Mouse (Mus musculus) cerebellum, adult 18-20 months (tissue): ENCODE results near the gene Dtl.

Experiments used
- DNase-seq, 2 experiments: peaks; one replicate each; pipeline ENCODE4 v3.0.0; 2021

Dtl gene

DNA sequence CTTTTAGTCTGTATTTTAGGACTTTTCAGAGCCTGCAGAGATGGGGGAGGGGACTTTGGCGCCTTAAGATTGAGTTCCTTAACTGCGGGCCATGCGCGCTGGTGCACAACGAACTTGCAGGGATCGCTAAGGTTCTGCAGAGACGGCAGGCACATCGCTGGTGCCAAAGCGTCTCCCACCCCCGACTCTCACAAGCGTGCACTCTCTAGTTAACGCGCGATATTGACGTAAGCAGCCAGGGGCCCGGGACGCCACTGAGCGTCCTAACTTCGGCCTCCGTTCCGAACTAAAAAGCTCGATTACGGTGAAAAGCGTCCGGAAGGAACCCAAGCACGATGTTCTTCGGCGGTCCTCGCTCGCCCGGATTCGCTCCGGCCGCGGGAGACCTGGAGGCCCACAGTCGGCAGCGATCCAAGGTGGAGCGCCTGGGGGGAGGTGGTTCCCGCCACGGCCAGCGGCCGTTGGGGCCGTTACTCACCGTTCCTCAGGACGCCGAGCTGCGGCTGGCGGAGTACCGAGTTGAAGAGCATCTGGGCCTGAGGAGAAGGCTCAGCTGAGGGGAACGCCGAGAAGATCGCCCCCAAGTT lies 380 bp downstream of the Dtl start:
- no peak for DNase-seq

- no peak for DNase-seq
Observed at GRCm38 (mm10) chr1:191573906-191574639, 1.3 kb downstream of the Dtl start.

GRCm38 (mm10) chr1:191570415-191570814 lies 4.9 kb downstream of the Dtl start:
- DNase-seq = no peak

DNA sequence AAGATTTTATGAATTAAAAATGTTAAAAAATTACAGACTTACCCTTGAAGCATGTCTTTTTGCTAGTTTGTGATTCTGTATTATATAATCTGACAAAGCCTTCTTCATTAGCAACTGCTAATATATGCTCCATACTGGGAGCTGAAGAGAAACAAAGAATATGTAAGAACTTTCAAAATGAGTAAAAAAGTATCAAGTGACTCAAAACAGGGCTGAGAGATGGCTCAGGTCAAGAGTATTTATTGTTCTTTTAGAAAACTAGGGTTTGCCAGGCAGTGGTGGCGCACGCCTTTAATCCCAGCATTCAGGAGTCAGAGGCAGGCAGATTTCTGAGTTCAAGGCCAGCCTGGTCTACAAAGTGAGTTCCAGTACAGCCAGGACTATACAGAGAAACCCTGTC lies 5.7 kb downstream of the Dtl start:
- no peak for DNase-seq

- DNase-seq = no peak
Observed at GRCm38 (mm10) chr1:191567859-191568258, 7.5 kb downstream of the Dtl start.

DNA sequence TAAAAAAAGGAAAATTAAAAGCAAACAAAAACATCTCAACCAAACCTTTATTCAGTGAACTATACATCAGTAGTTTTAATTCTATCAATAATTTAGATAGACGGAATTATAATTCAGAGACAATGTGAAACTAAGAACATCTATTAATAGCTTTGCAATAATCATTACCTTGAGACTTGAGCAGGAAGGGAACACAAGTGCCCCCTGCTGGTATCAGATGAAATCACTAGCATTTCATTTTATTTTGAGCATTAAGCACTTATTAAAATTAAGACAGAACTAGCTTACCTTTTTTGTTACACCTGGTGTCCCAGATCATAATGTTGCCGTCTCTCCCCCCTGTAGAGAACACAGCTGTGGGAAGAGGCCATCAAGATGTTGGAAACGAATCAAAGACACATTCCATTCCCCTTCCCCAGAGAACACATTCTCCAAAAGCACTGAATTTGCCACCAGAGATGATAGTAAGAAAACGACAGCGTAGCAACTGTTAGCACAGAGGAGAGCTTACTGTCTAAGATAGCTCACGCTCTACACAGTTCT lies 12.4 kb downstream of the Dtl start:
- peak; percentile 49 to 66 for DNase-seq

DNA sequence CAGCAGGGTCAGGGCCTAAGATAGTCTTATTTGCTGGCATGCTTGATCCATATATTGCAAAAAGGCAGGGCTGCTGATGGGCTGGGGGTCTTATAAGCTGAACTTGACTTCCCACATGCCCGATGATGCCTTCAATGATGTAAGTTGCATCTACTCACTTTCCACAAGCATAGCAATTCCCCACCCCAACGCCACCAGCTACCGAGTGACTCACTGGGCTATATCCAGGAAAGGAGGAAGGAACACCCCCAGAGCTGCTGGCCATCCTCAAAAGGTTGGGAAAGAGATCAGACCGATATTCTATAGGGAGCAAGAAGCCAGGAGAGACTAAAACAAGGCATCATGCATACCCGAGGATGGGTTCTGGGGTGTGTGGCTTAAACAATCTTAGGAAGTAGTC lies 15.6 kb downstream of the Dtl start:
- no peak for DNase-seq

DNA sequence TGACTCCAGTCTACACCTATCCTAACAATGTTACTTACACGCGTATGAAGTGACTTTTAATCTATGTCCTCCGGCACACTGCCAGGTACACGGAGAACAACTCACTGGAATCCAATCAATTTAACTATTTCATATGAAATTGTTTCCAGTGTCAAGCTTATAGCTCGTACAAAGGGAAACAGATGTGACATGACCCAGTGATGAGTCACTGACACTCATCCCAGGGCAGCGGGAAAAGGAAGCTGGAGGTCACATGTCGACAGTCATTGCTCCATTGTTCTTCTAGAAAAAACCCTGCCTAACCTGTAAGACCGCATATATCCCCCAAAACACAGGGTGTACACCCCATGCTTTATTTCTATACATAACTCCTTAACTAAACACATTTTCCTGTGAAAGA lies 18.2 kb downstream of the Dtl start:
- no peak for DNase-seq

DNA sequence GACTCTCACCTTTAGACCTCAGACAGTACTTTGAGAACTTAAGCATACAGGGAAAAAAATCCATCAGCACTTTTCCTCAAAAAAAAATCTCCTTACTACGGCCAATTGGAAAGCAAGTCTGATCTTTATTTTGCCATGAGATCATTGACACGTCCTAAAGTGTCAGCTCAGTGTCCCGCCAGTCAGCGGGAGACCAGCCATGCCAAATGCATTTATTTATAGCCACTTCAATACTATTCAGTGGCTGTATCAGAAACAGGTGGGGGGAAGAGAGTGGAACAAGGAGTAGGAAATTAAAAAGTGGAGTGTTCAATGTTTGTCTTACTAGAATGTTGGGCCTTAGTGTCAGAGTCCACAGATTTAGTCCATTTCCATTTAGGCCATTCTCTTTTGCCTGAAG lies 24.6 kb downstream of the Dtl start:
- no peak for DNase-seq

- no peak for DNase-seq
Observed at GRCm38 (mm10) chr1:191543747-191544146, 31.6 kb downstream of the Dtl start.

- DNase-seq = no peak
Observed at GRCm38 (mm10) chr1:191541619-191542018, 33.7 kb downstream of the Dtl start.

DNA sequence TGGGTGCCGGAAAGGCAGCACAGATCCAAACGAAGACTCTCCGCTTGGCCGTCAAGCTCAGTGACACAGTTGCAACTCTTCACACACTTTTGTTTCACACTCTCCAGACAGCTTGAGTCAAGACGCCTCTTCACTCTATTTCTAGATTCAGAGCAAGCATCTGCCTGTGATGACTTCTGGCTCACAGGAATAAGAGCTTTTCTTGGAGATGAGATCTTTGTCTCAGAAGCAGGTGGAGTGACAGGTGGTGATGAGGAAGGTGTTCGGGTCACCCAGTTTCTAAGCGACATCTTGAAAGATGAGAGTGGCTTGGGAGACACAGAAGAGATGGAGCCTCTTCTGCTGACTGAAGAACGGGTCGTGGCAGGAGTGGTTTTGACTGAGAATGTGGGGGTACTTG lies 34.3 kb downstream of the Dtl start:
- DNase-seq = no peak

DNA sequence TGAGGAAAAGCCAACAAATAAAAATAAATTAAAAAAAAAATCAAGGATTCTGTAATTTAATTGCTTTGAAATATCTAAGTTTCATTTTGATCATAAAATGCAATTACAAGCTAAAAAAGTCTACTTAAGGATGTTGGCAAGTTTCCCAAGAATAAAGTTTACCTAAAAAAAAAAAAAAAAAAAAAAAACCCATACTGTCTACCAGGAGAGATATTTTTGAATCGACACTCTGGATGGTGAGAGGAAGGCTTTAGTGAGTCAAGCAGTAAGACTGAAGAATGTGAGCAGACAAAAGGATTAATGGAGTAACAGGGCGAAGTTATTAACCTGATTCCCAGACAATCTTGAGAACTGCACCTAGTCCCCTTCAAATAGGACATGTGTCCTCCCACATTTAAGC lies 35.0 kb downstream of the Dtl start:
- DNase-seq = no peak

DNA sequence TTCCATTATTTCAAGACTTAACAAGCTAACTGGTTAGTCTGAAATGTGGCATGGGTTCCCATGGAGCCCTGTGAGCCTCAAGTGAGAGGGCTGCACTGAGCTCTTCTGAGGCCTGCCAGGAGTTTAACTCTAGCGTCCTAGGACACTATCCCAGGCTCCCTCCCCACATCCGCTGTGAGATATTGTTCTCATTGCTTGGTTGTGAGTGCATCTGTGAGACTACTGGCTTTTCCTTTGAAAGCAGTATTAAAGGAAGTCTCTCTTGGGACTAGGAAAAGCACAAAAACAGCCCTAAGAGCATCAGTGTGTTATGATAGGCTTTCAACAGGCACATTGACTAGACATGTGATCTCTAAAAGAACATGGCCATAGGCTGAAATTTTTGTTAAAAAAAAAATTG lies 40.4 kb downstream of the Dtl start:
- no peak for DNase-seq

DNA sequence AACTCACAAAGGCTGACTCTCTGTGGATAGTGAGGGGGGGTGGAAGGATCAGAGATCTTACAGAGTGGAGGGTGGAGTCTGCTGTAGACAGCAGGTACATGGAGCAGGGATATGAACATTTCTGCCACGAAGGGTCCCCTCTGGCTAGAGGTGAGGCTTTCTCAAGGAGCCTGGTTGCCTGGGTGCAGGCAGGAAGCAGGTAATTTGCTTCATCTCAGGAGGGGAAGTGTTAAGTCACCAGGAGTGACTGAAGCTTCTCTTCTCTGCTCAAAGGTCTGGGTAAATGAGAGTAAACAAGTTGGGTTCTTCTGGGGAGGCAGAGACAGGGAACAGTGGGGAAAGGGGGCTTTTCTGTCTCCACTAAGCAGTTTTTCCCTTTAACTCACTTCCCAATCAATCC lies 44.3 kb downstream of the Dtl start:
- no peak for DNase-seq

DNA sequence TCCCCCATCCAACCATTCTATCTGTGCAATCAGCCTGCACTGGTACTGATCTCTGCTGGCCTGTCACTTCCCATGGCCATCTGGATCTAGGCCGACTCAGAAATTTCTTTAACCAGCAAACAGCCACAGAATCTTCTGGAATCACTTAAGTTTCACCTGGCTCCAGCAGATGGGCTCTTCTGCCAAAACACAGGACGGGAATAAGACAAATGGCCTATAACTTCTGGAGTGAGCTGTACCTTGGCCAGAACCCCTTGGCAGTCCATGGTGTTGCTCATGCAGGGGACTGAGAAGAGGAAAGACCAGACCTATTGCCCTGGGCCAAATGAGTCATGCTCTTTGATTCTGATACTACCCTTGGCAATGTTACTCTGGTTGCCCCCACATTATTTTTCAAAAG lies 45.9 kb downstream of the Dtl start:
- no peak for DNase-seq

GRCm38 (mm10) chr1:191527921-191528612 lies 47.3 kb downstream of the Dtl start:
- DNase-seq = no peak

- no peak for DNase-seq
Observed at GRCm38 (mm10) chr1:191527089-191527488, 48.3 kb downstream of the Dtl start.

DNA sequence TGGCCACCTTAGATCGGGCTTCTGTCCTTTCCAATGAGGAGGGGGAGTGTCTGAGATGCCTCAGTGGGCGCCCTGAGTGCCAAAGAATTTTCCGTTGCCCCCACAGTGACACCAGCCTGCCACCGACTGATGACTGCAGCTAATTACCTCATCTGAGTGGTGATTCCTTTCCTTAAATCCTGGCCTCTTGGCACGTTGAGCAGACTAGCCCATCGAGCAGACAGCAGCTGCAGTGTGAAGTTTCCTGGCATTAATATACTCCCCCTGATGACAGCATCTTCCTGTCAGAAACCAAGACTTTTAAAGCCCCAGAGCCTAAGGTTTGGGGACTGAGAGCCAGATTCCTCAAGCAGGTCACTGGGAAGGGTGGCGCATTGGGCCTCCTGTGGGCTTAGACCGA lies 53.9 kb downstream of the Dtl start:
- no peak for DNase-seq

GRCm38 (mm10) chr1:191520669-191521068 lies 54.7 kb downstream of the Dtl start:
- DNase-seq = no peak

GRCm38 (mm10) chr1:191520194-191520593 lies 55.1 kb downstream of the Dtl start:
- no peak for DNase-seq

DNA sequence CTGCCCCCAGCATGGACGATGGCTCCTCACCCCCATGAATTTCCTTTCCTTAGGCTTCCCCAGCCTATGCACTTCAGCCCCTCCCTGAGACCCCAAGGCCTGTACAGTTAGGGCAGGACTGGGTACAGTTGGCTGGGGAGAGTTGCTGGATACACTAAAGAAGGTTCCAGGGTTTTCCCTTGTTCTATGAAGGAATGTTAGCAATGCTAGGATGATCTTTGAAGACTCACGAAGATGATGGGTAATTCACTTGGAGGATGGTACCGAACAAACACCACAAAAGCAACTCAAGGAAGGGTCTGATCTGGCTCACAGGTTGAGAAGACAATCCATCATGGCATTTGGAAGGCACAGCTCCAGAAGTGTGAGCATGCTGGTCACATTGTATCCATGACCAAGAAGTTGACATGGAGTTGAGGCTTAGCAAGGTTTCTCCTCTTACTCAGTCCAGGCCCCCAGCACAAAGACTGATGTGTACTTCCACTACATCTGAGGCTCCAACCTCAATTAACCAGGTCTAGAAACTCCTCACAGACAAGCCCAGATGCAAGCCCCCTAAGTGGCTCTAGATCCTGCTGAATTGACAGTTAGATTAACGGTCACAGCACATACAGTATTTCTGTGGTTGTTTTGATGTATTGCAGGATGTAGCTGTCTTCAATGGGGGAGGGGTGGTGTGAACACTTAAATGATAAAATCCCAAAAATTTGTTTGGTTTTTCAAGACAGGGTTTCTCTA lies 55.8 kb downstream of the Dtl start:
- DNase-seq = no peak

DNA sequence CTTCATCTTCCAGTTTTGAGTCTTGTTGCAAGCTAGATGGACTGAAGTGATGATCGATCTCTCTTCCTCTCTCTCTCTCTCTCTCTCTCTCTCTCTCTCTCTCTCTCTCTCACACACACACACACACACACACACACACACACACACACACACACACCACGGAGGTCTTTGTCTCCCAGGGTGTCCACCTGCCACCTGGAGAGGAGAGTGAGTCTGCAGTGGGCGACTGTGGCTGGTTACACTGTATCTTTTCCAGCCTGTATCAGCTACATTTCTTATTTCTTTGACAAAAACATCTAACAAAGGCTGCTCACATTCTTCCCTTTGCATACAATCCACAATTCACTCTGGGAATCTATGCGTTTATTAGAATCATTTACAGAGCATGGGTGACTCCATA lies 56.4 kb downstream of the Dtl start:
- no peak for DNase-seq
